Mouse (Mus musculus): ENCODE measurements around the gene Lamtor1.

DNA sequence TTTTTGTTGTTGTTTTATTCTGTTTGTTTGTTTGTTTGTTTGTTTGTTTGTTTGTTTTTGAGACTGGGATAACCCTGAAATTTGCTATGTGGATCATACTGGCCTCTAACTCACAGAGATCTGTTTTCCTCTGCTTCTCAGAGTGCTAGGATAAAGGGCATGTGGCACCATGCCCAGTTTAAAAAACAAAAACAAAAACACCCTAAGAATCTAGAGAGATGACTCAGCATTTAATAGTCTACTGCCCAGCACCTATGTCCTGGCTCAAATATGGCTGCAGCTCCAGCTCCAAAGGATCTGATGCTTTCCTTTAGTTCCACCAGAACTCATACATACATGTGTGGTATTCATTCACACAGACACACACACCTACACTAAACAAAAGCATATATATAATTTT is 44.7 kb upstream of the Lamtor1 start:
- no peak for TF ChIP-seq CTCF (IDR thresholded peaks at IDR 0.05; ENCODE audit: borderline replicate concordance, insufficient read depth, low read length)
- TF ChIP-seq POLR2A (IDR thresholded peaks at IDR 0.05; ENCODE audit: low read depth, low read length) = no peak

Data from embryonic fibroblast, embryonic 13.5 days (primary cell).